Mouse (Mus musculus) intestine, embryonic 15.5 days (tissue): ENCODE measurements around the gene Fbxl8. TPM values are rescaled to one million over a fixed set of nuclear protein-coding genes. Genes with fewer than 3 reads are reported as not detected.

Source experiments
- ATAC-seq: fragments of 200-750 bp; cut with Nextera tagmentation; 2 replicates; pipeline ENCODE4 v1.8.0; 2017; ENCODE audit warnings: moderate TSS enrichment, moderate library complexity
- H3K27ac ChIP-seq: fragments of 300-500 bp; sonication (generic); 2 replicates; pipeline ENCODE4 v1.5.1; 2015; ENCODE audit warnings: mild to moderate bottlenecking, inconsistent platforms
- H3K27me3 ChIP-seq: fragments of 300-500 bp; sonication (generic); replicated peaks from 2 replicates; pipeline ENCODE4 v1.6.1; 2015; ENCODE audit warnings: inconsistent platforms
- H3K36me3 ChIP-seq: fragments of 300-500 bp; sonication (generic); 2 replicates; pipeline ENCODE4 v1.6.1; 2015; ENCODE audit warnings: inconsistent platforms
- H3K4me1 ChIP-seq: fragments of 300-500 bp; sonication (generic); replicated peaks from 2 replicates; pipeline ENCODE4 v1.6.1; 2015; ENCODE audit warnings: inconsistent platforms
- H3K4me2 ChIP-seq: fragments of 300-500 bp; sonication (generic); replicated peaks from 2 replicates; pipeline ENCODE4 v1.6.1; 2015; ENCODE audit warnings: mild to moderate bottlenecking, inconsistent platforms
- H3K4me3 ChIP-seq: fragments of 300-500 bp; sonication (generic); replicated peaks from 2 replicates; pipeline ENCODE4 v1.5.1; 2015; ENCODE audit warnings: inconsistent platforms
- H3K9ac ChIP-seq: fragments of 300-500 bp; sonication (generic); 2 replicates; pipeline ENCODE4 v1.6.1; 2015; ENCODE audit warnings: inconsistent platforms
- H3K9me3 ChIP-seq: fragments of 300-500 bp; sonication (generic); 2 replicates; pipeline ENCODE4 v1.6.1; 2016; ENCODE audit warnings: inconsistent platforms
- WGBS: fragments of 180-500 bp; shearing (Covaris S2); methylation state at CpG from one replicate; pipeline ENCODE4 v1.1.7; 2015; 5-methylcytosine and 5-hydroxymethylcytosine counted together
- polyA plus RNA-seq: library from polyadenylated mRNA; unstranded; fragments of >200 nt; fragmentation: Nextera tagmentation; extraction: Ambion mirVana; gene quantifications from 2 replicates; pipeline ENCODE4 v1.2.1, GENCODE M21; 2015

Fbxl8 gene
- polyA plus RNA-seq, 1 experiment from 2014 or later = 4.4 TPM

DNA sequence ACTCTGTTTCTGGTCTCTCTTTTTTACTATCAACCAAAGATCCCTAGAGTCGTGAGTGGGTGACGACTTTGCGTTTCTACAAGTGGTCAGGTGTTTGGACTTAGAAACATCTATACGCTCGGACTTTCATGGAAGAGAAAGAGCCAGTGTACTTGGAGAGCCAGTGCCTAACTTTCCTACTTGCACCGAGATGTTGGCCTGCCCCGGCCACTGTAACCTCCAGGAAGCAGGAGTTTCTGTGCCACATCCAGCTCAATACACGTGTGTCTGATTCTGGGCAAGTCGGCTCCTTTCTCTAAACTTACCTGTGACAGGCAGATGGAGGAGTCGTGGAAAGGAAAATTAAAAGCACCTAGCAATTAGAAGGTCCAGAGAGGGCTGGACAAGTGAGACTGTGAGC, 11.4 kb downstream of the Fbxl8 start, which contains the start of gene Nol3:
Gene Nol3, plus strand, starts transcription at position 301 of the 400 bp plus-strand sequence.
- Histone ChIP-seq H3K4me2 (peak within 1 kb of the TSS; percentile 84), H3K36me3 (no peaks in the 10 kb centered on the region), H3K9ac (peak within 1 kb of the TSS; percentile 38)

DNA sequence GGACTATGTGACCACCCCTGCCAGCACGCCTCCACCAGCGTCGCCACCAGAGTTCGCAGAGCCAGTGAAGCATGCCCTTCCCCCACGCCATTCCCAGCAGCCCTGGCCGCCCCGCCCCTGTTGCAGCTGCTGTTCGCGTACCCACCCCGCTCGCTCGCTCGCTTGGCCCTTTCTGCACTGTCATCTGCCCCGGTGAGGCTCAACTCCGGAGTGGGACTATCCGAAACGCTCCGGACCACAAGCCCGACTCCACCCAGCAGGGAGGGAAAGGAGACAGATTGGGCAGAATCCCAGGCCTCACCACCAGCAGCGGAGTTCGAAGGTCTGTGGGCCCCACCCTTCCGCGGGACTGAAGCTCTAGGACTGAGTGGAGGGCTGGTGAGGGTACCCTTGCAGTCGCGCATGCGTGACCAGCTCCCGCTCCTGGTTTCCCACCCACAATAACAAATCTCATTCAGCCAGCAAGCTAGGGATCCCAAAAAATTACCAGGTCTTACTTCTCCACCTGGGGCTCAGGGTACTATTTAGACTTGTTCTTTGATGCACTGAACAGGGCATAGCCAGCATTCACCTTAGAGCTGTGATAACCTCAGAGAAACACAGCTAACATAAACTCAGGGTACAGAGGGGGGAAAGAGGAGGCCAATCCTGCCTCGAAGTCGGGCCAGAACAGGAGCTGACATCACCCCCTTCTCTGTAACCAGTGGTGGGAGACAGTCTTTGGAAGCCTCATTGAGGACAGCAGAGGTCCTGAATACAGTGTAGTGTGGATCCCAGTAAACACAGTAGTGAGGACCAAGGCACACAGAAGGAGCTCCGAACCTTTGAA, 12.1 kb downstream of the Fbxl8 start:
- H3K27ac ChIP-seq = no peak overlapping the region
- peaks cover 76% of the 10 kb centered on the region for H3K27me3 ChIP-seq
- H3K4me1 ChIP-seq = peaks cover 22% of the 10 kb centered on the region
- peak; percentile 67 for ATAC-seq
- H3K4me2 ChIP-seq = peak overlapping the region; percentile 84
- H3K9ac ChIP-seq = peak overlapping the region; percentile 38
- no peaks in the 10 kb centered on the region for H3K9me3 ChIP-seq
- no peaks in the 10 kb centered on the region for H3K36me3 ChIP-seq
- peak overlapping the region; percentile 43 for H3K4me3 ChIP-seq
- WGBS = 3% methylated on average over 30 of the region's 30 CpGs

More for the DNA sequence above, 11.4 kb downstream of the Fbxl8 start, which contains the start of gene Nol3:
- Histone ChIP-seq H3K4me1 (peaks cover 24% of the 10 kb centered on the region), H3K27me3 (peaks cover 83% of the 10 kb centered on the region), H3K27ac (no peak within 1 kb of the TSS), H3K4me3 (peak within 1 kb of the TSS; percentile 43), H3K9me3 (no peaks in the 10 kb centered on the region)
- ATAC-seq = no peak; the same call in 1 of the 2 replicates
- WGBS = 5% methylated on average over 10 of the region's 10 CpGs

DNA sequence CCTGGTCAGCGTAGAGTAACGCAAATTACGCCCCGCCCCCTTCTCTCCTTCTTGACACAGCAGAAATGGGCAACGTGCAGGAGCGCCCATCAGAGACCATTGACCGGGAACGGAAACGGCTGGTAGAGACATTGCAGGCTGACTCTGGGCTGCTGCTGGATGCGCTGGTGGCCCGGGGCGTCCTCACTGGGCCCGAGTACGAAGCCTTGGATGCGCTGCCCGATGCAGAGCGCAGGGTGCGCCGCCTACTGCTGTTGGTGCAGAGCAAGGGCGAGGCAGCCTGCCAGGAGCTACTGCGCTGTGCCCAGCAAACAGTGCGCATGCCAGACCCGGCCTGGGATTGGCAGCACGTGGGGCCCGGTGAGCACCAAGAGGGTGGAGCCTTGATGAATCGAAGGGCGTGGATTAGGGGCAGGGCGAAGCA, 14.5 kb downstream of the Fbxl8 start:
- Histone ChIP-seq H3K9ac (no peak overlapping the region), H3K4me1 (peaks cover 22% of the 10 kb centered on the region), H3K27ac (no peak overlapping the region), H3K27me3 (peaks cover 59% of the 10 kb centered on the region), H3K9me3 (no peaks in the 10 kb centered on the region), H3K36me3 (no peaks in the 10 kb centered on the region), H3K4me3 (peak overlapping the region; percentile 15), H3K4me2 (peak overlapping the region; percentile 63)
- 3% methylated on average over 28 of the region's 28 CpGs for WGBS
- ATAC-seq = peak; percentile 63

GRCm38 (mm10) chr8:105280567-105280966, 16.1 kb downstream of the Fbxl8 start:
- Histone ChIP-seq H3K4me3 (no peak overlapping the region), H3K36me3 (no peaks in the 10 kb centered on the region), H3K27ac (no peak overlapping the region), H3K4me1 (peaks cover 19% of the 10 kb centered on the region), H3K9me3 (no peaks in the 10 kb centered on the region), H3K27me3 (peaks cover 43% of the 10 kb centered on the region), H3K4me2 (no peak overlapping the region), H3K9ac (no peak overlapping the region)
- 72% methylated on average over 3 of the region's 3 CpGs for WGBS
- no peak for ATAC-seq

GRCm38 (mm10) chr8:105281821-105282220, 17.4 kb downstream of the Fbxl8 start:
- Histone ChIP-seq H3K4me3 (no peak overlapping the region), H3K27ac (no peak overlapping the region), H3K4me1 (peaks cover 10% of the 10 kb centered on the region), H3K27me3 (peaks cover 32% of the 10 kb centered on the region), H3K36me3 (no peaks in the 10 kb centered on the region), H3K9ac (no peak overlapping the region), H3K9me3 (no peaks in the 10 kb centered on the region), H3K4me2 (no peak overlapping the region)
- 91% methylated on average over 12 of the region's 12 CpGs for WGBS
- ATAC-seq = no peak

GRCm38 (mm10) chr8:105282239-105282638, 17.8 kb downstream of the Fbxl8 start:
- peaks cover 10% of the 10 kb centered on the region for H3K4me1 ChIP-seq
- no peaks in the 10 kb centered on the region for H3K9me3 ChIP-seq
- no peak overlapping the region for H3K4me2 ChIP-seq
- no peaks in the 10 kb centered on the region for H3K36me3 ChIP-seq
- H3K4me3 ChIP-seq = no peak overlapping the region
- 87% methylated on average over 4 of the region's 4 CpGs for WGBS
- peaks cover 28% of the 10 kb centered on the region for H3K27me3 ChIP-seq
- ATAC-seq = no peak
- no peak overlapping the region for H3K27ac ChIP-seq
- H3K9ac ChIP-seq = no peak overlapping the region

GRCm38 (mm10) chr8:105283074-105283473, 18.6 kb downstream of the Fbxl8 start:
- no peak overlapping the region for H3K4me3 ChIP-seq
- H3K27me3 ChIP-seq = peaks cover 20% of the 10 kb centered on the region
- H3K9me3 ChIP-seq = no peaks in the 10 kb centered on the region
- H3K4me1 ChIP-seq = peaks cover 10% of the 10 kb centered on the region
- H3K27ac ChIP-seq = no peak overlapping the region
- 33% methylated on average over 23 of the region's 23 CpGs for WGBS
- H3K9ac ChIP-seq = no peak overlapping the region
- ATAC-seq = peak; percentile 80
- H3K4me2 ChIP-seq = no peak overlapping the region
- H3K36me3 ChIP-seq = no peaks in the 10 kb centered on the region

- H3K27me3 ChIP-seq = peaks cover 7% of the 10 kb centered on the region
- ATAC-seq = no peak
- no peak overlapping the region for H3K9ac ChIP-seq
- H3K27ac ChIP-seq = no peak overlapping the region
- H3K4me2 ChIP-seq = no peak overlapping the region
- no peaks in the 10 kb centered on the region for H3K36me3 ChIP-seq
- 54% methylated on average over 12 of the region's 12 CpGs for WGBS
- peaks cover 7% of the 10 kb centered on the region for H3K4me1 ChIP-seq
- no peak overlapping the region for H3K4me3 ChIP-seq
- H3K9me3 ChIP-seq = no peaks in the 10 kb centered on the region
These were observed 21.1 kb downstream of the Fbxl8 start for GRCm38 (mm10) chr8:105285514-105285913.

- Histone ChIP-seq H3K27ac (no peak overlapping the region), H3K27me3 (peaks cover 11% of the 10 kb centered on the region), H3K4me2 (no peak overlapping the region), H3K4me3 (no peak overlapping the region), H3K9me3 (no peaks in the 10 kb centered on the region), H3K9ac (no peak overlapping the region), H3K4me1 (peaks cover 11% of the 10 kb centered on the region), H3K36me3 (no peaks in the 10 kb centered on the region)
- 83% methylated on average over 4 of the region's 4 CpGs for WGBS
- no peak for ATAC-seq
These were observed 22.5 kb downstream of the Fbxl8 start for GRCm38 (mm10) chr8:105286907-105287306.

DNA sequence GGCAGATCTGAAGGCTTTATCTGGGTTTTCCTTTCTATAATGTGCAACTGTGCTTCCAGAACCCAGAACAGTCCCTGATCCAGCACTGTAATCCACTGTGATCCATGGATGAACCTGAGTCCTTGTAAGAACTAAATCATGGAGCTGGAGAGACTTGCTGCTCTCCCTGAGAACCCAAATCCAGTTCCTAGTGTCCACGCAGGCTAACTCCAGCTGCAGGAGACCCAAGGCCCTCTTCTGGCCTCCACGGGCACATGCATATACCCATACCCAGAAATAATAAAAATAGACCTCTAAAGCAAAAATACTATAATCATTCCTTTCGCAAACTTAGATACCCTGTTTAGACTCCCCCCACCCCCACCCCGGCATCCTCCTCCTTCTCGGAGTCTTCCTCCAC, 23.8 kb downstream of the Fbxl8 start:
- ATAC-seq = no peak
- no peak overlapping the region for H3K4me3 ChIP-seq
- 86% methylated on average over 5 of the region's 5 CpGs for WGBS

GRCm38 (mm10) chr8:105288958-105289732, 24.7 kb downstream of the Fbxl8 start:
- under 1% methylated on average over 53 of the region's 53 CpGs for WGBS
- Histone ChIP-seq H3K9me3 (no peaks in the 10 kb centered on the region), H3K27me3 (peaks cover 11% of the 10 kb centered on the region), H3K4me3 (peak overlapping the region; percentile 48), H3K4me1 (peaks cover 11% of the 10 kb centered on the region), H3K27ac (peak overlapping the region; percentile 56; the same call in 1 of the 2 replicates), H3K36me3 (no peaks in the 10 kb centered on the region), H3K9ac (peak overlapping the region; percentile 38; the same call in 1 of the 2 replicates), H3K4me2 (peak overlapping the region; percentile 86)
- ATAC-seq = peak; percentile 95

More for the DNA sequence above, 23.8 kb downstream of the Fbxl8 start:
- peaks cover 11% of the 10 kb centered on the region for H3K4me1 ChIP-seq
- no peaks in the 10 kb centered on the region for H3K9me3 ChIP-seq
- no peaks in the 10 kb centered on the region for H3K36me3 ChIP-seq
- no peak overlapping the region for H3K27ac ChIP-seq
- peak overlapping the region; percentile 86; the same call in 1 of the 2 replicates for H3K4me2 ChIP-seq
- peaks cover 11% of the 10 kb centered on the region for H3K27me3 ChIP-seq
- no peak overlapping the region for H3K9ac ChIP-seq

- 1% methylated on average over 43 of the region's 43 CpGs for WGBS
- H3K9ac ChIP-seq = peak within 1 kb of the TSS; percentile 38; the same call in 1 of the 2 replicates
- H3K4me1 ChIP-seq = peaks cover 11% of the 10 kb centered on the region
- peak within 1 kb of the TSS; percentile 48 for H3K4me3 ChIP-seq
- H3K9me3 ChIP-seq = no peaks in the 10 kb centered on the region
- H3K27me3 ChIP-seq = peaks cover 11% of the 10 kb centered on the region
- ATAC-seq = peak; percentile 30
- H3K36me3 ChIP-seq = no peaks in the 10 kb centered on the region
- H3K4me2 ChIP-seq = peak within 1 kb of the TSS; percentile 86
- H3K27ac ChIP-seq = peak within 1 kb of the TSS; percentile 56; the same call in 1 of the 2 replicates
These were observed 25.5 kb downstream of the Fbxl8 start, which contains the start of gene 4931428F04Rik for GRCm38 (mm10) chr8:105289805-105290460. 4931428F04Rik (minus strand) TSS chr8:105289864.
